Comparison of ENCODE assay signal across 8 mouse cellular contexts in the genomic region with DNA sequence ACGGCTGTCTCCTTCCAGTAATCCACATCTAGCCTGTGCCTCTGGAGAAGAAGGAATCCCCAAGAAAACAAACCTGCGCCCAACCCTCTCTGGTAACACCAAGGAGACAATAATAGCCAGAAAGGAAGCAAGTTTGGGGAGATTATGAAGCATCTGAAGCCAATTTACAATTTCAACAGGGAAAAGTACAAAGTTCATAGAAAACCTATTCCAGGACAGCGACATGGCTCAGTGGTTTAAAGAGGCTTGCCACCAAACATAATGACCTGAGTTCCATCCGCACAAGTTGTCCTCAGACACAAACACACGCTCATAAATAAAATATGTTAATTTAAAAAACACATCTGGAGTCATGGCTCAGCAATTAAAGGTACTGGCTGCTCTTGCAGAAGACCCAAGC. TPM values are rescaled to one million over a fixed set of nuclear protein-coding genes. Genes with fewer than 3 reads are reported as not detected.
A peak's percentile ranks its signal among the peaks of the same experiment; 100 is the strongest.
DNase-seq lines count a peak whose midpoint lies in the region; ATAC-seq and TF ChIP-seq lines count a peak whose summit lies in the region.

No protein-coding gene starts in this region.

- ATAC-seq in lung, embryonic 16.5 days (ENCODE audit: low read depth), result no peak
- no peak for ATAC-seq in forebrain, embryonic 11.5 days (replicated peaks; ENCODE audit: low FRiP score)
- ATAC-seq in limb, embryonic 11.5 days (ENCODE audit: insufficient number of reproducible peaks, low FRiP score, low TSS enrichment, low read depth), result no peak
- ATAC-seq in megakaryocyte-erythroid progenitor cell, adult 5-6 weeks (replicated peaks; ENCODE audit: low FRiP score, low TSS enrichment, poor library complexity, severe bottlenecking), result no peak

- no peaks in the 10 kb centered on the region for H3K27me3 ChIP-seq in lung, embryonic 16.5 days (ENCODE audit: control insufficient read depth, insufficient read depth, low read depth, low read length)
- H3K27me3 ChIP-seq in forebrain, embryonic 11.5 days (ENCODE audit: control insufficient read depth, insufficient read depth, low read length), result no peaks in the 10 kb centered on the region
- no peaks in the 10 kb centered on the region for H3K27me3 ChIP-seq in limb, embryonic 11.5 days (ENCODE audit: control insufficient read depth, insufficient read depth, low read length)

- H3K4me1 ChIP-seq in lung, embryonic 16.5 days (replicated peaks; ENCODE audit: control insufficient read depth, insufficient read depth, low read length), result peaks cover 35% of the 10 kb centered on the region
- H3K4me1 ChIP-seq in forebrain, embryonic 11.5 days (replicated peaks; ENCODE audit: control insufficient read depth, insufficient read depth, low read length), result no peaks in the 10 kb centered on the region; the same call in none of the 2 replicates
- peaks cover 27% of the 10 kb centered on the region for H3K4me1 ChIP-seq in limb, embryonic 11.5 days (ENCODE audit: control insufficient read depth, insufficient read depth, low read length)
- H3K4me1 ChIP-seq in olfactory bulb, adult 2 months (ENCODE audit: control insufficient read depth, insufficient read depth, low read length), result peaks cover 14% of the 10 kb centered on the region

- TF ChIP-seq POLR2A in olfactory bulb, adult 2 months (IDR thresholded peaks at IDR 0.05; ENCODE audit: insufficient read depth, low read depth, low read length), result no peak

- peak overlapping the region; percentile 96 for H3K9ac ChIP-seq in lung, embryonic 16.5 days (ENCODE audit: low read length)
- peak overlapping the region; percentile 30; the same call in 1 of the 2 replicates for H3K9ac ChIP-seq in forebrain, embryonic 11.5 days (ENCODE audit: low read length)
- H3K9ac ChIP-seq in limb, embryonic 11.5 days (ENCODE audit: low read length), result peak overlapping the region; percentile 41; the same call in 1 of the 2 replicates

- no peak for DNase-seq in lung, adult 18-20 months
- DNase-seq in forebrain, embryonic 11.5 days (ENCODE audit: low spot score), result no peak
- DNase-seq in limb, embryonic 11.5 days (ENCODE audit: low spot score), result no peak
- DNase-seq in urinary bladder, postnatal 4 days (ENCODE audit: low spot score in 2 of 2), result no peak
- DNase-seq in layer of hippocampus, adult 9-10 months (ENCODE audit: low spot score), result no peak

- peak overlapping the region; percentile 58 for H3K27ac ChIP-seq in lung, embryonic 16.5 days (ENCODE audit: low read length)
- H3K27ac ChIP-seq in forebrain, embryonic 11.5 days (ENCODE audit: low read depth, low read length), result no peak overlapping the region
- H3K27ac ChIP-seq in limb, embryonic 11.5 days (replicated peaks; ENCODE audit: low read depth, low read length), result no peak overlapping the region; the same call in 1 of the 2 replicates
- H3K27ac ChIP-seq in olfactory bulb, adult 2 months (ENCODE audit: insufficient read depth, low read depth, low read length), result no peak overlapping the region

- 36% methylated on average over 5 of the region's 5 CpGs for WGBS in lung, embryonic 16.5 days
- WGBS in forebrain, embryonic 11.5 days, result 35% methylated on average over 5 of the region's 5 CpGs
- 32% methylated on average over 5 of the region's 5 CpGs for WGBS in limb, embryonic 11.5 days
- WGBS in olfactory bulb, adult 2 months, result 40% methylated on average over 5 of the region's 5 CpGs

- peak overlapping the region; percentile 90 for H3K4me2 ChIP-seq in lung, embryonic 16.5 days (ENCODE audit: low read depth, low read length)
- peak overlapping the region; percentile 68 for H3K4me2 ChIP-seq in forebrain, embryonic 11.5 days (ENCODE audit: low read depth, low read length, severe bottlenecking)
- H3K4me2 ChIP-seq in limb, embryonic 11.5 days (ENCODE audit: low read depth, severe bottlenecking), result peak overlapping the region; percentile 80

- TF ChIP-seq CTCF in olfactory bulb, adult 2 months (IDR thresholded peaks at IDR 0.05; ENCODE audit: insufficient read depth, low read depth, low read length), result no peak

- H3K36me3 ChIP-seq in lung, embryonic 16.5 days (ENCODE audit: control insufficient read depth, insufficient read depth, low read length), result no peaks in the 10 kb centered on the region
- no peaks in the 10 kb centered on the region for H3K36me3 ChIP-seq in forebrain, embryonic 11.5 days (ENCODE audit: control insufficient read depth, insufficient read depth, low read length)
- H3K36me3 ChIP-seq in limb, embryonic 11.5 days (ENCODE audit: control insufficient read depth, insufficient read depth, low read length), result no peaks in the 10 kb centered on the region; the same call in 1 of the 2 replicates

- no peaks in the 10 kb centered on the region for H3K9me3 ChIP-seq in lung, embryonic 16.5 days (ENCODE audit: control insufficient read depth, low read length)
- H3K9me3 ChIP-seq in forebrain, embryonic 11.5 days (ENCODE audit: control insufficient read depth, low read length), result no peaks in the 10 kb centered on the region
- no peaks in the 10 kb centered on the region for H3K9me3 ChIP-seq in limb, embryonic 11.5 days (ENCODE audit: control insufficient read depth, low read length)

- H3K4me3 ChIP-seq in lung, embryonic 16.5 days (ENCODE audit: low read length), result peak overlapping the region; percentile 96
- H3K4me3 ChIP-seq in forebrain, embryonic 11.5 days (ENCODE audit: low read depth, low read length), result peak overlapping the region; percentile 95
- peak overlapping the region; percentile 95 for H3K4me3 ChIP-seq in limb, embryonic 11.5 days (ENCODE audit: low read depth, low read length)
- peak overlapping the region; percentile 70 for H3K4me3 ChIP-seq in olfactory bulb, adult 2 months (ENCODE audit: insufficient read depth, low read depth, low read length)

RNA-seq across cellular contexts. Expression of gene Gatad2a, which starts 21.4 kb away (rescaled TPM):
- polyA plus RNA-seq in lung, embryonic 16.5 days (2015; fragmentation: Nextera tagmentation; extraction: Ambion mirVana), result 41.6 and 42.1 TPM in 2 replicates
- 81.7 and 88.6 TPM in 2 replicates for polyA plus RNA-seq in forebrain, embryonic 11.5 days (2014; fragmentation: Nextera tagmentation; extraction: Ambion mirVana)
- 79.5 and 93.3 TPM in 2 replicates for polyA plus RNA-seq in limb, embryonic 11.5 days (2014; fragmentation: Nextera tagmentation; extraction: Ambion mirVana)
- not detected in 2 replicates for polyA plus RNA-seq in olfactory bulb, adult 2 months (2012; ENCODE audit: insufficient read depth, insufficient read length, low replicate concordance, missing spikeins)
- 75.4 and 89.7 TPM in 2 replicates for total RNA-seq in megakaryocyte-erythroid progenitor cell, adult 5-6 weeks (2014; fragmentation: Nextera tagmentation)
- total RNA-seq in megakaryocyte-erythroid progenitor cell, adult 5-6 weeks (2017), result 68.7 and 107 TPM in 2 replicates

Comparison
In these comparisons a context has a peak if more than half of its experiments do, and no peak if none do; other contexts are left out.
1. H3K9ac ChIP-seq: peak in every context shown above with its lines; median percentile 96 in lung, embryonic 16.5 days; 41 in limb, embryonic 11.5 days; 30 in forebrain, embryonic 11.5 days.
2. RNA of gene Gatad2a, which starts 21.4 kb away (polyA plus RNA-seq): 81.7 to 88.6 TPM in forebrain, embryonic 11.5 days, 79.5 to 93.3 TPM in limb, embryonic 11.5 days and 41.6 to 42.1 TPM in lung, embryonic 16.5 days; not detected in olfactory bulb, adult 2 months; every median in the first group is over 10 times any median in the second.
3. Peak in every context shown above with its lines, with median percentiles within 50 percentile points of each other: H3K4me2 ChIP-seq and H3K4me3 ChIP-seq.